Mouse (Mus musculus) olfactory bulb, adult 2 months (tissue): ENCODE data around the gene Slc9a8. TPM values are rescaled to one million over a fixed set of nuclear protein-coding genes. Genes with fewer than 3 reads are reported as not detected.
"Not testable (repeated sequence)": the region's sequence is repeated elsewhere in the genome, so short reads cannot be mapped to it uniquely, and the experiment has no call there.

ENCODE experiments used
- H3K27ac ChIP-seq: fragments of 200-500 bp; 2 replicates; pipeline ENCODE4 v1.5.1; 2012; ENCODE audit warnings: low read depth, low read length; ENCODE audit not compliant: insufficient read depth
- H3K4me1 ChIP-seq: fragments of 200-500 bp; 2 replicates; pipeline ENCODE4 v1.6.1; 2012; ENCODE audit warnings: low read length; ENCODE audit not compliant: control insufficient read depth, insufficient read depth
- H3K4me3 ChIP-seq: fragments of 200-500 bp; 2 replicates; pipeline ENCODE4 v1.5.1; 2012; ENCODE audit warnings: mild to moderate bottlenecking, low read depth, low read length, moderate library complexity; ENCODE audit not compliant: insufficient read depth
- CTCF ChIP-seq: fragments of 200-500 bp; IDR thresholded peaks from 2 replicates; pipeline ENCODE4 v1.5.1; 2012; ENCODE audit warnings: low read depth, mild to moderate bottlenecking, low read length, moderate library complexity; ENCODE audit not compliant: insufficient read depth
- POLR2A ChIP-seq: fragments of 200-500 bp; IDR thresholded peaks from 2 replicates; pipeline ENCODE4 v1.6.1; 2012; ENCODE audit warnings: mild to moderate bottlenecking, low read depth, low read length, moderate library complexity; ENCODE audit not compliant: insufficient read depth
- WGBS: fragments of 180-500 bp; shearing (Covaris S2); methylation state at CpG from one replicate; pipeline ENCODE4 v1.1.7; 2018; 5-methylcytosine and 5-hydroxymethylcytosine counted together
- polyA plus RNA-seq: library from polyadenylated mRNA; stranded (reverse); fragments of >200 nt; gene quantifications from 2 replicates; pipeline ENCODE4 v1.2.4, GENCODE M21; 2012; ENCODE audit warnings: low replicate concordance; ENCODE audit not compliant: missing spikeins, insufficient read depth, insufficient read length

The Slc9a8 gene
- polyA plus RNA-seq, 1 experiment: not detected

GRCm38 (mm10) chr2:167380615-167381285, 40.8 kb upstream of the Slc9a8 start:
- TF ChIP-seq POLR2A (no peak), CTCF (no peak)
- Histone ChIP-seq H3K27ac (no peak overlapping the region), H3K4me1 (peaks cover 4% of the 10 kb centered on the region; the same call in 1 of the 2 replicates), H3K4me3 (no peak overlapping the region)
- 64% methylated on average over 7 of the region's 7 CpGs for WGBS

GRCm38 (mm10) chr2:167381596-167381995, 39.9 kb upstream of the Slc9a8 start:
- Histone ChIP-seq H3K27ac (no peak overlapping the region), H3K4me1 (no peaks in the 10 kb centered on the region), H3K4me3 (no peak overlapping the region)
- WGBS: 92% methylated on average over 7 of the region's 7 CpGs
- TF ChIP-seq POLR2A: no peak
- TF ChIP-seq CTCF: no peak

GRCm38 (mm10) chr2:167382389-167382788, 39.1 kb upstream of the Slc9a8 start:
- no peak overlapping the region for H3K4me3 ChIP-seq
- no peaks in the 10 kb centered on the region for H3K4me1 ChIP-seq
- TF ChIP-seq CTCF (no peak), POLR2A (no peak)
- WGBS: 97% methylated on average over 7 of the region's 7 CpGs
- H3K27ac ChIP-seq: no peak overlapping the region

- Histone ChIP-seq H3K4me1 (no peaks in the 10 kb centered on the region), H3K27ac (no peak overlapping the region), H3K4me3 (no peak overlapping the region)
- WGBS: 91% methylated on average over 13 of the region's 13 CpGs
- TF ChIP-seq CTCF: no peak
Measured at GRCm38 (mm10) chr2:167383666-167384083, 37.8 kb upstream of the Slc9a8 start.

GRCm38 (mm10) chr2:167386456-167386855, 35.1 kb upstream of the Slc9a8 start:
- TF ChIP-seq CTCF: no peak
- no peak for TF ChIP-seq POLR2A
- no peaks in the 10 kb centered on the region for H3K4me1 ChIP-seq
- 89% methylated on average over 4 of the region's 4 CpGs for WGBS
- H3K27ac ChIP-seq: no peak overlapping the region
- no peak overlapping the region for H3K4me3 ChIP-seq

GRCm38 (mm10) chr2:167386998-167387397, 34.5 kb upstream of the Slc9a8 start:
- no peak overlapping the region for H3K27ac ChIP-seq
- whole genome bisulfite sequencing: 80% methylated on average over 6 of the region's 6 CpGs
- TF ChIP-seq POLR2A: no peak
- TF ChIP-seq CTCF: no peak
- H3K4me1 ChIP-seq: no peaks in the 10 kb centered on the region
- H3K4me3 ChIP-seq: no peak overlapping the region

GRCm38 (mm10) chr2:167394426-167394825, 27.1 kb upstream of the Slc9a8 start:
- Histone ChIP-seq H3K4me3 (no peak overlapping the region), H3K4me1 (no peaks in the 10 kb centered on the region), H3K27ac (no peak overlapping the region)
- TF ChIP-seq POLR2A (no peak), CTCF (no peak)
- WGBS: 92% methylated on average over 7 of the region's 7 CpGs

GRCm38 (mm10) chr2:167396420-167396819, 25.1 kb upstream of the Slc9a8 start:
- not testable (repeated sequence) for H3K4me3 ChIP-seq, H3K4me1 ChIP-seq, H3K27ac ChIP-seq
- 98% methylated on average over 9 of the region's 9 CpGs for WGBS

- Histone ChIP-seq H3K4me3 (no peak overlapping the region), H3K4me1 (no peaks in the 10 kb centered on the region), H3K27ac (no peak overlapping the region)
- no peak for TF ChIP-seq POLR2A
- no peak for TF ChIP-seq CTCF
- WGBS: 63% methylated on average over 4 of the region's 4 CpGs
Measured at GRCm38 (mm10) chr2:167399012-167399411, 22.5 kb upstream of the Slc9a8 start.

GRCm38 (mm10) chr2:167399646-167400045, 21.9 kb upstream of the Slc9a8 start:
- WGBS: 89% methylated on average over 7 of the region's 7 CpGs
- no peaks in the 10 kb centered on the region for H3K4me1 ChIP-seq

More at GRCm38 (mm10) chr2:167399646-167400045, 21.9 kb upstream of the Slc9a8 start:
- TF ChIP-seq CTCF (no peak), POLR2A (no peak)
- H3K27ac ChIP-seq: no peak overlapping the region
- no peak overlapping the region for H3K4me3 ChIP-seq
